Mouse (Mus musculus): ENCODE data around the gene Map3k11.
A peak's percentile ranks its signal among the peaks of the same experiment; 100 is the strongest.

Map3k11 gene

GRCm38 (mm10) chr19:5731264-5731978 lies 42.9 kb downstream of the Map3k11 start:
- peak; percentile 96 for DNase-seq (ENCODE audit: low read depth, low spot score)

DNA sequence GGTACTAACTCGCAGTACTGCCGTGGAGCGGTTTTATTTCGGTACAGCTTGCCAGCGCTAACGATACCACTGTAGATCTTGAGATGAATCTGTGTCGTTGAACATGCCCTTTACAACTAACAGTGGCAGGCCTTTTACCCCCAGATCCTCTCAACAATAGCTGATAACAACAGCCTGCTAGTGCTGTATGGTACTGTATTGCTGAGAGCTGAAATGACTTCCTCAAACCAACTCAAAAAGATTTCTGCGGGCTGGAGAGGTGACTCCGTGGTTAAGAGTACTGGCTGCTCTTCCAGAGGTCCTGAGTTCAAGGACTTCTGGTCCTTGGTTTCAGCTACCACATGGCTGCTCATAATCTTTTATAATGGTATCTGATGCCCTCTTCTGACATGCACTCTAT lies 45.8 kb downstream of the Map3k11 start:
- no peak for DNase-seq (ENCODE audit: low read depth, low spot score)

DNA sequence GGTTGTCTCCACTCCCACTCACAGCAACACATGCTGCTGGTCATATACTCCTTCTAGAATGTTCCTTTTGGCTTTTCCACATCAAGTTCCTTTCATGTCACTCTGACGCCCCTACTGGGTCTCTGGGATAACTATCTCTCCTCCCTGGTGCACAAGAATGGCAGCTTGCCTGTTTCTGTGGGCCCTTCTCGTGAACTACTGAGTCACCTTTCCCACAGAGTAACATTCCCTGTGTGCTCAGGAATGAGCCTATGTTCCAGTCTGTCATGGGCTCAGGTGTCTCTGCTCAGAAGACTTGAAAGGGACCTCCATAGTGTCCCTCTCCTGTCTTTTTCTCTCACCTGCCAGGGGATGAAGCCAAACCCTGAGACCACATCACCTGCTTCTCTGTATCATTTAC lies 50.9 kb downstream of the Map3k11 start:
- DNase-seq (ENCODE audit: low read depth, low spot score) = no peak

GRCm38 (mm10) chr19:5740320-5741317 lies 52.1 kb downstream of the Map3k11 start, which contains the start of gene Ltbp3:
Ltbp3 (plus strand) TSS chr19:5740904.
- DNase-seq (ENCODE audit: low read depth, low spot score) = no peak

GRCm38 (mm10) chr19:5741641-5742240 lies 53.2 kb downstream of the Map3k11 start:
- DNase-seq (ENCODE audit: low read depth, low spot score) = peak; percentile 52

- peak; percentile 32 for DNase-seq (ENCODE audit: low read depth, low spot score)
Measured at GRCm38 (mm10) chr19:5742241-5742641, 53.7 kb downstream of the Map3k11 start.

DNA sequence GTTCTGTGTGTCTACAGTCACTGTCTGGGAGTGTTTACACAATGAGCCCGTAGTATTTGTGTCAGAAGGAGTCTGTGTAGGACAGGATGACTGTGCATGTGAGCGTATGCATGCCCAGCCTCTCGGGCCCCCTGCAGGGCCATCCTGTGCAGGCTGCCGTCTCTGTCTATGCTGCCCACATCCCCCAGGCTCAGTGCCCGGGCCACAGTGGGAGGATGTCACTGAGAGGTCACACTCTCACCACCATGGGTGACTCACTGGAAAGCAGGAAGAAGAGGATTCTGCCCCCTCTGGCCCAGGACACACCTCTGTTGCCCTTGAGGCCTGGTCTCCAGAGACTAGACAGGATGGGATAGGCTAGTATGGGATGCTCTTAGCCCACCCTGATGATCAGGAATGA lies 55.0 kb downstream of the Map3k11 start:
- DNase-seq (ENCODE audit: low read depth, low spot score) = no peak

- no peak for DNase-seq (ENCODE audit: low read depth, low spot score)
Measured at GRCm38 (mm10) chr19:5745756-5746710, 57.5 kb downstream of the Map3k11 start.

DNA sequence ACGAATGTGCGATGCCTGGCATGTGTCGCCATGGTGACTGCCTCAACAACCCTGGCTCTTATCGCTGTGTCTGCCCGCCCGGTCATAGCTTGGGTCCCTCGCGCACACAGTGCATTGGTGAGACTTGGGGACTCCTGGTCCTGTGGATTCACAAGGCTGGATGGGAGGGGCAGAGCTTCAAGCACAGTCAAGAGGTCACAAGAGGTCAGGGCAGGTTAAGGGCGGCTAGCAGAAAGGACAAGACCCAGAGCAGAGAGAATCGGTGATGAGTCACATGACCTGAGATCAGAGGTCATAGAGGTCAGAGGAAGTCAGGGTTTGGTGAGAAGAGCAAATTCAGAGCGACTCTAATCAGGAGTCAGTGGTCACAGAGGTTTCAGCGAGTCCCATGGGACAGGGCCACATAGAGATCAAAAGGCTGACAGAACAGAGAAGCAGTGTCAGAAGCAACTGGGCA lies 58.4 kb downstream of the Map3k11 start:
- DNase-seq (ENCODE audit: low read depth, low spot score) = peak; percentile 37

GRCm38 (mm10) chr19:5749476-5749875 lies 60.9 kb downstream of the Map3k11 start:
- DNase-seq (ENCODE audit: low read depth, low spot score) = no peak

DNA sequence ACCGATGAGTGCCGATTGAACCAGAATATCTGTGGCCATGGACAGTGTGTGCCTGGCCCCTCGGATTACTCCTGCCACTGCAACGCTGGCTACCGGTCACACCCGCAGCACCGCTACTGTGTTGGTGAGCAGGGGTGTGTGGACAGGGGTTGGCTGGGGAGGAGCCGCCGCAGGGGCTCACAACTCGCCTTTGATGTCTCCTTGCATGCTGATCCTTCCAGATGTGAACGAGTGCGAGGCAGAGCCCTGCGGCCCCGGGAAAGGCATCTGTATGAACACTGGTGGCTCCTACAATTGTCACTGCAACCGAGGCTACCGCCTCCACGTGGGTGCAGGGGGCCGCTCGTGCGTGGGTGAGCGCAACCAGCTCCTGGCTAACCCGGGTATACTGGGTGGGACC lies 62.4 kb downstream of the Map3k11 start:
- DNase-seq (ENCODE audit: low read depth, low spot score) = no peak

DNA sequence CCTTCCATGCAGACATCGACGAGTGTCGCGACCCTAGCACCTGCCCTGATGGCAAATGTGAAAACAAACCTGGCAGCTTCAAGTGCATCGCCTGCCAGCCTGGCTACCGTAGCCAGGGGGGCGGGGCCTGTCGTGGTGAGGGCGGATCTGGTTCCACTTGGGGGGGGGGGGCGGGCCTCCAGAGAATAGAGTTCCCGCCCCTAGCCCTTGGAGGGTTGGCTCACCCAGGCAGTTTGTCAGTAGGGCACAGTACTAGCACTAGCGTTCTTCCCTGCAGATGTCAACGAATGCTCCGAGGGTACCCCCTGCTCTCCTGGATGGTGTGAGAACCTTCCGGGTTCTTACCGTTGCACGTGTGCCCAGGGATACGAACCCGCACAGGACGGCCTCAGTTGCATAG lies 63.2 kb downstream of the Map3k11 start:
- no peak for DNase-seq (ENCODE audit: low read depth, low spot score)
